Mouse (Mus musculus) heart, embryonic 16.5 days (tissue): ENCODE measurements around the gene Adcy2. TPM values are rescaled to one million over a fixed set of nuclear protein-coding genes. Genes with fewer than 3 reads are reported as not detected.

Experiments used
- ATAC-seq: fragments of 200-750 bp; cut with Nextera tagmentation; replicated peaks from 2 replicates; pipeline ENCODE4 v1.8.0; 2017; ENCODE audit warnings: moderate number of reproducible peaks; ENCODE audit not compliant: insufficient read depth, low FRiP score; ENCODE audit errors: extremely low read depth
- H3K27ac ChIP-seq: fragments of 300-500 bp; sonication (generic); 2 replicates; pipeline ENCODE4 v1.5.1; 2014; ENCODE audit warnings: mild to moderate bottlenecking, low read length, control low read depth, moderate library complexity
- H3K27me3 ChIP-seq: fragments of 300-500 bp; sonication (generic); 2 replicates; pipeline ENCODE4 v1.6.1; 2014; ENCODE audit warnings: low read length, mixed read lengths; ENCODE audit not compliant: control insufficient read depth, insufficient read depth
- H3K36me3 ChIP-seq: fragments of 300-500 bp; sonication (generic); 2 replicates; pipeline ENCODE4 v1.6.1; 2014; ENCODE audit not compliant: control insufficient read depth, insufficient read depth
- H3K4me1 ChIP-seq: fragments of 300-500 bp; sonication (generic); 2 replicates; pipeline ENCODE4 v1.6.1; 2014; ENCODE audit warnings: low read length, mixed read lengths; ENCODE audit not compliant: control insufficient read depth, insufficient read depth
- H3K4me2 ChIP-seq: fragments of 300-500 bp; sonication (generic); 2 replicates; pipeline ENCODE4 v1.6.1; 2014; ENCODE audit warnings: low read depth, mild to moderate bottlenecking, control low read depth, low read length
- H3K4me3 ChIP-seq: fragments of 300-500 bp; sonication (generic); 2 replicates; pipeline ENCODE4 v1.5.1; 2014; ENCODE audit warnings: mild to moderate bottlenecking, control low read depth, low read length
- H3K9ac ChIP-seq: fragments of 300-500 bp; sonication (generic); 2 replicates; pipeline ENCODE4 v1.6.1; 2014; ENCODE audit warnings: low read length, control low read depth
- H3K9me3 ChIP-seq: fragments of 300-500 bp; sonication (generic); replicated peaks from 2 replicates; pipeline ENCODE4 v1.6.1; 2016; ENCODE audit warnings: low read length; ENCODE audit not compliant: control insufficient read depth
- WGBS: fragments of 180-500 bp; shearing (Covaris S2); extraction: QIAGEN DNeasy Blood & Tissue Kit; methylation state at CpG from one replicate; pipeline ENCODE4 v1.1.7; 2014; 5-methylcytosine and 5-hydroxymethylcytosine counted together
- polyA plus RNA-seq: library from polyadenylated mRNA; unstranded; fragments of >200 nt; fragmentation: Nextera tagmentation; extraction: Ambion mirVana; gene quantifications from 2 replicates; pipeline ENCODE4 v1.2.1, GENCODE M21; 2015

Gene Adcy2
- polyA plus RNA-seq, 1 experiment from 2014 or later = 0.58 TPM

DNA sequence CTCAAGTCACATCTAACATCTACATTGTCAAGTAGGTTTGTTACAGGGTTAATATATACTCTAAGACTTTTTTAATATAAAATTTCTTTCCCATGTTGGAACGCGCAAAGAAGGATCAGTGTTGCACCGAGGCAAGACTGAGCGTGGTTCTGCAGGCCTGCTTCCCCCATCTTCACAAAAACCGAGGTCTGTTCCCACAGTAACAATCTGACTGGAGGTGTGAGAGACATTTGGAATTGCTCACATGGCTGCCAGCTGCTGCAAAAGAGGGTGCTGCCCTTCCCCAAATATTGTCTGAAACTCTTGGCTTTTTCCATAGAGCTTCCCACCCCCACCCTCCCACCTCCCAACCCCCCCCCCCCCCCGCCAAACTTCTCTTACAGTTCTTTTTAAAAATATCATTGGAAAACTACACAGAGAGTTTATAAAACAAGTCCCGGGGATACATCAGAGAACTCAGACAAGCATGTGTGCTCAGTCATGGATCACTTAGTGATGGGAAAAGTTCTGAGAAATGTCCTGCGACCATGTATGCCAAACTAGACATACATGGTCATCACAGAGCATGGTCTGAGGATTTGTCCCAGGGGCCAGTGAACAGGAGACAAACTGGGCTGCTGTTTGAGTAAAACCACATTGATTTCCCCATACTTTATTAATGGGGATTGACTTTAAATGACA, 67.6 kb downstream of the Adcy2 start:
- Histone ChIP-seq H3K36me3 (no peaks in the 10 kb centered on the region), H3K9ac (no peak overlapping the region), H3K4me2 (no peak overlapping the region), H3K27me3 (no peaks in the 10 kb centered on the region), H3K4me1 (no peaks in the 10 kb centered on the region), H3K27ac (no peak overlapping the region), H3K4me3 (no peak overlapping the region), H3K9me3 (no peaks in the 10 kb centered on the region)
- WGBS = 71% methylated on average over 8 of the region's 8 CpGs
- no peak for ATAC-seq

DNA sequence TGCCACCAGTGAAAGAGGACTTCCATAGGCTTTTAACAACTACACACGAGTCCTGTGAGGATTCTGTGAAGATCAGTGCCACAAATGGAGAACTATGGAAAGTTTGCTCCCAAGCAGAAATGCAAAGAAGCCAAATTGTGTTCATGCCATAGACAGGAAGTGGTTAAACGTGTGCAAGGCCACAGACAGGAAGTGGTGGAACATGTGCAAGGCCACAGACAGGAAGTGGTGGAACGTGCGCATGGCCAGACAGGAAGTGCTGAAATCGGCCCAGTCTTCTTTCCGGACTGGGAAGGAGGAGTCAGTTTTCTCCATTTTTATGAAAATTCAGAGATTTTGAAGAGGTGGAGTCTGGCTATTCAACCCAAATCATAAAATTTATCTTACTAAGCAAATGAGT, 70.9 kb downstream of the Adcy2 start:
- H3K9me3 ChIP-seq = peaks cover 6% of the 10 kb centered on the region; the same call in 1 of the 2 replicates
- no peak overlapping the region for H3K4me2 ChIP-seq
- no peak overlapping the region for H3K27ac ChIP-seq
- no peaks in the 10 kb centered on the region for H3K4me1 ChIP-seq
- H3K9ac ChIP-seq = no peak overlapping the region
- WGBS = 62% methylated on average over 6 of the region's 6 CpGs
- H3K27me3 ChIP-seq = no peaks in the 10 kb centered on the region
- H3K4me3 ChIP-seq = no peak overlapping the region
- ATAC-seq = no peak
- no peaks in the 10 kb centered on the region for H3K36me3 ChIP-seq

DNA sequence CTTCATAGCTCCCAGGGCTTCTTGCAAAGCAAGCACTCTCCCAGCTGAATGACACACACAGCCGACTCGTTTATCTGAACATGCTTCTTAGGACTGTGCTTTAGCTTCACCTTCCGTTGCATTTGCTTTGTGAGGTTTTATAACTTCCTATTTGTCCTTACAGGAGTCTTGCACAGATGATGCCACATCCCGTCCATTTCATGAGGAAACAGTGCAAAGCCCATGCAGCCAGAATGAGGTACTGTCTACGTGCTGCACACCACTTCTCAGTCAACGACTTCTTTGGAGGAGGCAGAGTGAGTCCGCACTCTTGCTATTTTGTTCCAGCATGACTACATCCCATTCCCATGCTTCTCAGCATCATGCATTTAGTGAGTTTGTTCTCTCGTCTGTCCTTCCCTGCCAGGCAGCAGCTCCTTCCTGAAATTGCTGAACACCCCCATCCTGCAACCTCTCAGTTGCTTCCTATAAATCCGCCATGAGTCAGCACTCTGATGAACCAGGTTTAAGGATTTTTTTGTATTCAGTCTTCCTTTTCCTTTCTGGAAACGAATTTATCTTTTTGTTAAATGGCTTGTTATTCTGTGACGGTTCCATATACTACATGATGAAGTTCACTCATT, 85.6 kb downstream of the Adcy2 start:
- H3K36me3 ChIP-seq = no peaks in the 10 kb centered on the region
- H3K27me3 ChIP-seq = no peaks in the 10 kb centered on the region
- no peak overlapping the region for H3K4me3 ChIP-seq
- WGBS = 74% methylated on average over 11 of the region's 11 CpGs
- no peak overlapping the region for H3K9ac ChIP-seq
- no peaks in the 10 kb centered on the region for H3K9me3 ChIP-seq
- no peaks in the 10 kb centered on the region for H3K4me1 ChIP-seq
- no peak for ATAC-seq
- H3K4me2 ChIP-seq = no peak overlapping the region
- H3K27ac ChIP-seq = no peak overlapping the region

DNA sequence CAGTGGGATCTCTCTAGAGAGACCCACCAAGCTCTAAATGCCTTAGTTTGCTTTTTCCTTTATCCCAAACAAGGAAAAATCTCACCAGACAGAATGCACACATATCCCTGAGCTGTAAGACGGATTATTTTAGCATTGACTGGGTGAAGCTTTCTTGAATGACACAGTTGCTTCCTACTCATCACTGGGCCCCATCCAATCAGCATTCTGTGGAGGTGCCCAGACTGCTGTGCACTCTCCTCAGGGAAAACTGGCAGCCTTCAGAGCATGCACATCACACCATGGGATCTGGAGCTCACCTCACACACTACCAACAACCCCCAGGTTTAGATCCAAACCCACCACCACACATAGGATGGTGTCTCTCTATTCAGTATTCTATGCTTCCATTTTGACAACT, 92.7 kb downstream of the Adcy2 start:
- ATAC-seq = no peak
- Histone ChIP-seq H3K27me3 (no peaks in the 10 kb centered on the region), H3K4me3 (no peak overlapping the region), H3K9me3 (no peaks in the 10 kb centered on the region), H3K4me2 (no peak overlapping the region), H3K4me1 (no peaks in the 10 kb centered on the region), H3K27ac (no peak overlapping the region), H3K9ac (no peak overlapping the region), H3K36me3 (no peaks in the 10 kb centered on the region)
- whole genome bisulfite sequencing = 77% methylated on average over 1 of the region's 1 CpGs

DNA sequence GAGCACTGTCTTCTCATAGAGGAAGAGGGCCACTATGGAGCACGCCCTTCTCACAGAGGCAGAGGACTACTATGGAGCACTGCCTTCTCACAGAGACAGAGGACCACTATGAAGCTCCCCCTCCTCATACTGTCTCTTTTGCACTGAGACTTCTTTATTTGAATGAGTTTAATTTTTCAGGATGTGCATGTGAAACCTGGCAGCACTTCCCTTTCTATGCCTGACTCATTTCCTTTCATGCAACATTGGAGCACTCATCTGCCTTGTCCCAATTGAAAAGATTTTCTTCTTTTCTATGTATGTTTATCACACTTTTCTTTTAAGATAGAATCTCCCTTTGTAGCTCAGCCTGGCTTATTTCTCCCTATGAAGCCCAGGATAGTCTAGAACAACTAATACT, 96.6 kb downstream of the Adcy2 start:
- no peak overlapping the region for H3K9ac ChIP-seq
- no peak overlapping the region for H3K27ac ChIP-seq
- H3K27me3 ChIP-seq = no peaks in the 10 kb centered on the region
- H3K9me3 ChIP-seq = no peaks in the 10 kb centered on the region
- ATAC-seq = no peak
- no peaks in the 10 kb centered on the region for H3K36me3 ChIP-seq
- 77% methylated on average over 1 of the region's 1 CpGs for WGBS
- H3K4me3 ChIP-seq = no peak overlapping the region
- H3K4me2 ChIP-seq = no peak overlapping the region
- no peaks in the 10 kb centered on the region for H3K4me1 ChIP-seq

DNA sequence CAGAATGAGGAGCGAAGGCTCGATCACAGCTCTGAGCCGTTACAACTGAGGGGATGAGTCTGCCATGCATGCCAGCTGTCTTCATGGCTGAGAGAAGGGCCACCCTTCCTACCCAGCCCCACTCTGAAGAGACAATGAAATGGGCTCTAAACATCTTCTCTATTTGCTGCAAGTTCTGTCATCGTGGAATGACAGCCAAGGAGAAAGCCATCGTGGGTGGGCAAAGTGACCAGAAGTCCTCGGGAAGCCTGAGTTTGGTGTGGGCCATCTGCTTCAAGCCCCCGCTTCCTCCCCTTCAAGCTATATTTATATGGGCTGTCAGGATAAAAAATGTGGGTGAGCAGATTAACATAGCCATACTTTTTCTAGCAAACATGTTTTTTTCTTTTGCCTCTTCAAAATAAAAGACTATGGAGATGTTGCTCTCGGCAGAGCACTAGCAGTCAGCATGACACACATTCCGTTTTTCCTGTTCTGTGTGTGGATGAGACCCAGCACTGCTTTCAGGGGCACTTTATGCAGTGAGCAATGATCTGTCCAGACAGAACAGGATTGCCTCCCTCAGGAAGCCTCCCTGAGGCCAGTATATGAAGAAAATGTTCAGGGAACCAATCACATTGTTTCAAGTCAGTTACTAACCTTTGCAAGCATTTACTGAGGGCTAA, 109.3 kb downstream of the Adcy2 start:
- Histone ChIP-seq H3K9ac (no peak overlapping the region), H3K9me3 (no peaks in the 10 kb centered on the region; the same call in 1 of the 2 replicates), H3K27me3 (no peaks in the 10 kb centered on the region), H3K27ac (no peak overlapping the region), H3K4me3 (no peak overlapping the region), H3K4me2 (no peak overlapping the region), H3K4me1 (no peaks in the 10 kb centered on the region), H3K36me3 (no peaks in the 10 kb centered on the region)
- WGBS = 80% methylated on average over 9 of the region's 9 CpGs
- ATAC-seq = no peak

DNA sequence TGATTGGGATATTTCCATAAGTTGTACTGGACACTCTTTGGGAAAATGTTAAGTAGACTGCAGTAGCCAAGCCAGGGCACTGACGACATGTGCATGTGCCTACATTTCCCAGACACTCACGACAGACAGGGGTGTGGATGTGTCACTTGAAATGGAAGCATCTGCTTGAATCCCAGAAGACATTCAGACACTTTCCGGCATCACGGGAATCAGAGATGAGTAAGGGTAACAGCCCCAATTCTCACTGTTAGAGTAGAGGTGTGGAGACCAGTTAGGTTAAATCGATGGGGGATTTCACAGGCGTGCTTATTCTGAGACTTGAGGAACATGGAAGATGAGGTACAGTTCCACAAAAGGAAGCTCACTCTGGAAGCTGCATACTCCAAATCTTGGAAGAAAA, 130.6 kb downstream of the Adcy2 start:
- H3K4me3 ChIP-seq = no peak overlapping the region
- no peak overlapping the region for H3K9ac ChIP-seq
- H3K36me3 ChIP-seq = no peaks in the 10 kb centered on the region
- H3K9me3 ChIP-seq = no peaks in the 10 kb centered on the region
- no peaks in the 10 kb centered on the region for H3K4me1 ChIP-seq
- no peaks in the 10 kb centered on the region for H3K27me3 ChIP-seq
- ATAC-seq = no peak
- H3K27ac ChIP-seq = no peak overlapping the region
- WGBS = 79% methylated on average over 6 of the region's 6 CpGs
- H3K4me2 ChIP-seq = no peak overlapping the region

DNA sequence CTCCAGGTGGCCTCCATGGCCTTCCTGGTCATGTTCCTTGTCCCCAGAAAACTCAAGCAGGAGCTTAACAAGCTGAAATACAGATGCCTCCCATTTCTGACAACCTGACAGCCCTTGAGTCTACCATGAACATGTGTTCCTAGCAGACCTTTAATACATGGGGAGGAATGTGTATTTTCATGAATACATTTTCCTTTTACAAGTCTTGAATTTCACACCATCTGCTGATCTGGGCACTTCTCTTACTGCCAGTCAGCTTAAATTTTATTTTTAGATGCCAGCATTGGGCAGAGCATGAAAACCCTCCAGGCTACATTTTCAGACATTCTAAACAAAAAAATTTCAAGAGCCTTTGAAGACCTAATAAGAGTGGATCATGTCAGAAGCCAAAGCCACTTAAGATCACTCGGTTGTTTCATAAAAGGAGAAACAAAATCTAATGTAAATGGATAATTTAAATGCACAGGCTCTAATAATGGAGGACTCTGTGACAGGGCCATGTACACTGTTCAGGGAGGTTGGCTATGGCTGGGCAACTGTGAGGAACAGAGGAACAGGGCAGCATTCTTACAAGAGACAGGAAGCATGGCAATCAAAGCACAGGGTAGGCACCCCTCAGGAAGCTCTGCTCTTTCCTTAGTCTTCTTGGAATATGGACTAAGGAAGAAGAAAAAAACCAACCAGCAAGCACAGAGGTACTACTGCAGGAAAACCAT, 131.2 kb downstream of the Adcy2 start:
- Histone ChIP-seq H3K9ac (no peak overlapping the region), H3K27me3 (no peaks in the 10 kb centered on the region), H3K4me2 (no peak overlapping the region), H3K36me3 (no peaks in the 10 kb centered on the region), H3K4me3 (no peak overlapping the region), H3K27ac (no peak overlapping the region), H3K9me3 (no peaks in the 10 kb centered on the region), H3K4me1 (no peaks in the 10 kb centered on the region)
- no peak for ATAC-seq
- WGBS = 68% methylated on average over 1 of the region's 1 CpGs

DNA sequence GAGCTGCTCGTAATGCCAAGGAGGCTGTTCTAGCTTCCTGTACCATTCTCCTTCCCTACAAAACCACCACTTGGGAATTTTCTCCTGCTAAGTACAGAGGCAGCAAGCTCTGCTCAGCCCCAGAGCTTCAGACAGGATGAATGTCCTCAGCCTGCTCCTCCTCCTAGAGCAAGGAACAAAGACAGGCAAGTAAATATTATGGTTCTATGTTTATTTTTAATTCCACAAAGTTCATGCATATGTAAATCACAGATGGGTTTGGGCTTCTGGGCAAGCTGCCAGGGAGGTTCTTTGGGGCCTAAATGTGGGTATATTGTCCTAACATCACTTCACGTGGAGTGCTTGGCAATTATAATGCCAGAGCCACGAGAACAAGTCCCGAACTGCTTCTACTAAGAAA, 139.3 kb downstream of the Adcy2 start:
- H3K4me2 ChIP-seq = no peak overlapping the region
- no peak for ATAC-seq
- no peaks in the 10 kb centered on the region for H3K36me3 ChIP-seq
- H3K4me3 ChIP-seq = no peak overlapping the region
- no peak overlapping the region for H3K27ac ChIP-seq
- no peaks in the 10 kb centered on the region for H3K27me3 ChIP-seq
- 66% methylated on average over 4 of the region's 4 CpGs for WGBS
- H3K9ac ChIP-seq = no peak overlapping the region
- H3K4me1 ChIP-seq = no peaks in the 10 kb centered on the region
- H3K9me3 ChIP-seq = no peaks in the 10 kb centered on the region
